Mouse (Mus musculus) retina, postnatal 7 days (tissue): ENCODE measurements around the gene Gm27021.
A peak's percentile ranks its signal among the peaks of the same experiment; 100 is the strongest.

Experiments used
- DNase-seq: peaks from one replicate; pipeline ENCODE4 v3.0.0-alpha.2; 2012; ENCODE audit warnings: low read depth, low spot score

Gene Gm27021

DNA sequence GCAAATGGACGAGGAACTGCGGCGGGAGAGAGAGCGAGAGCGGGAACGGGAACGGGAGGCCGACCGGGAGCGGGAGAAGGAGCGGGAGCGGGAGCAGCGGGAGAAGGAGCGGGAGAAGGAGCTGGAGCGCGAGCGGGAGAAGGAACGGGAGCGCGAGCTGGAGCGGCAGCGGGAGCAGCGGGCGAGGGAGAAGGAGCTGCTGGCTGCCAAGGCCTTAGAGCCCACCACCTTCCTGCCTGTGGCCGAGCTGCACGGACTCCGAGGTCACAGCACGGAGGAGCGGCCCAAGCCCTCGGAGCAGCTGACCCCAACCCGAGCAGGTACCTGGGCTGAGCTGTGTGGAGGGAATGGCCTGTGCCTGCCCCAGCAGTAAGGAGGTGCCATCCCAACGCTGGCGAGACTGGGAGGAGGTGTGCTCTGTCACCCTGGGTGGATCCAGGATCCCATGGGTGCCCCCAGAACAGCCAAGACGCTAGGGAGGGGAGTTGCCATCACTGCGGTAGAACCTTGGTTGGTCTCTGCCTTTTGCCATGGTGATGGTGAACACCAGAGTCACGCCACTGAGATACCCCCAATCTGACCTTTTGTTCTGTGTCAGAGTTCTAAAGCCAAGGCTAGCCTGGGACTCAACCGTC, 99.6 kb downstream of the Gm27021 start:
- no peak for DNase-seq

DNA sequence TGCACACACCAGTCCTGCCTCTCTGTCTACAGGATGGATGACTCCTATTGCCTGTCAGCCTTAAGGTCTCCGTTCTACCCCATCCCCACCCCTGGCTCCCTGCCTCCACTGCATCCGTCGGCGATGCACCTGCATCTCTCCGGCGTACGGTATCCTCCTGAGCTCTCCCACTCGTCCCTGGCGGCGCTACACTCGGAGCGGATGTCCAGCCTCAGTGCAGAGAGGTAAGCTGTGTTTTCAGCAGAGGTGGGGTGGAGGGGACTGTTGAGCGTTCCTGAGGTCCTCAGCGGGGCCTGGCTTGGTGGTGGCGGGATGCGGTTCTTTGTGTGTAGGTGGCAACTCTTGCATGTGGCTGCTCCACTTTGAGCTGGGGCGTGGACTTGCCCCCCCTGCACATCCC, 100.1 kb downstream of the Gm27021 start:
- no peak for DNase-seq

- DNase-seq, result no peak
Measured at GRCm38 (mm10) chr8:120566681-120567080, 101.2 kb downstream of the Gm27021 start.

DNA sequence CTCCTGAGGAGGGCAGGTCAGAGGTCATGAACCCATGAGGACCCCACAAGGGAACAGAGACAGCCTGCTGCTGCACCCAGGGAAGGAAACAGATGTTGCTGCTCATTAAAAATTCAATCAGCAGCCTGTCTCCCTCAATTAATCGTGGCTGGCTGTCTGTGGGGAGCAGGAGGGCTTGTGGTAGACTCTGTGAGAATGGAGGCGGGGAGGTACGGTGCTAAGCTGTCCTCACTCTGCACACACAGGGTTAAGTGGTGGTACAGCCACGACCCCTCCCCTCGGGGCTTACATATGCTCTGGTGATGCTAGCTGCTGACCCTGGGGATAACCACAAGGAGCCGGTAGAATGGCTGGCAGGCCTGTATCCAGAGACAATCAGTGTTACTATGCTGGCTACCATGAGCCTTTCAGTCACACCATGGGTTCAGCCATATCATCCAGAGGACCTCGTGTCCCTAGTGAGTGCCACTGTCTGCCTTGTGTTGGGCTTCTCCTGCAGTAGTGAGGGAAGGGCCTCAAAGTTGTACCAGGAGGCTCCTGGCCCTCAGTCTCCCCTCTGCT, 102.6 kb downstream of the Gm27021 start:
- DNase-seq, result no peak

DNA sequence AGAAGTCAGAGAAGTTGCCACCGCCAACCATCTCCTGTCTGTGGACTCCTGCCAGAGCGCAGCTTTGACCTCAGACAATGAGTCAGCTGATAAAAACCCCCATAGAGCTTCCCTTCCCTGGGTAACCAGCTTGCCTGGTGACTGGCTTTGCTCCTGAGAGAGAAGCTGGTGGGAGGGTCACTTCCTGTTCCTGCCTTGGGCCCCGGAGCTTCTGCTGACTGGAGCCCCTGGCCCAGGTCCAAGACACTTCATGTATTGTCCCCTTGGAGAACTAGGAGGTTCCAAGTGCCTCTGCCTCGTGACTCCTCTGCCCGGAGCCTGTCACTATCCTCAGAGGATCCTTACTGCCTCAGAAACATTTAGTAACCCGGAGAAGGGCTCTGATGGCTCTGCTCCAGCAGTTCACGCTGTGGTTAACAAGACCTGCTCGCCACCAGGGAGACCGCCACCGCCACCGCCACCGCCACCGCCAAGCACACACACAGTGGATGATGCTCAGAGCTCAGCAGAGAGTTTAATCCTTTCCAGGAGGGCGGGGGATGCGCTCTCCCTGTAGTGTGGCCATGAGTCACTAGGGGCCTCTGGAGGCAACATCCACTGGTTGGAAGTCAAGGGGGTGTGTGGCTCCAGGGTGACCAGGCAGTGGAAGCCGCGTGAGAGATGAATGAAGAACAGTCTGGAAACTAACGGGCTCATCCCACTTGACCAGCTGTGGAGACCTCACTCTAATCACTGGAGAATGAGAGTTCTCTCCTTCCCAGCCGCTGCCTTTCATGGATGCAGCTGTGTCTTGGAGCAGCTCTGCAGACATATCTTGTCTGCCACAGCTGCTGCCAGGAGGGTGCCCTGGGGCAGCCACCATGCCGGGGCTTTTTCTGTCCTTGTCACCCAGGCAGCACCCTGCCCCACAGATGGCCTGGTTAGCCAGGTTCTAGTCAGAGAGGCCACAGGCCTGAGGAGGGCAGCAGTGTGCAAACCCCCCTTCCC, 103.7 kb downstream of the Gm27021 start:
- DNase-seq, result peak; percentile 83

- DNase-seq, result no peak
Measured at GRCm38 (mm10) chr8:120563348-120563724, 104.5 kb downstream of the Gm27021 start.

DNA sequence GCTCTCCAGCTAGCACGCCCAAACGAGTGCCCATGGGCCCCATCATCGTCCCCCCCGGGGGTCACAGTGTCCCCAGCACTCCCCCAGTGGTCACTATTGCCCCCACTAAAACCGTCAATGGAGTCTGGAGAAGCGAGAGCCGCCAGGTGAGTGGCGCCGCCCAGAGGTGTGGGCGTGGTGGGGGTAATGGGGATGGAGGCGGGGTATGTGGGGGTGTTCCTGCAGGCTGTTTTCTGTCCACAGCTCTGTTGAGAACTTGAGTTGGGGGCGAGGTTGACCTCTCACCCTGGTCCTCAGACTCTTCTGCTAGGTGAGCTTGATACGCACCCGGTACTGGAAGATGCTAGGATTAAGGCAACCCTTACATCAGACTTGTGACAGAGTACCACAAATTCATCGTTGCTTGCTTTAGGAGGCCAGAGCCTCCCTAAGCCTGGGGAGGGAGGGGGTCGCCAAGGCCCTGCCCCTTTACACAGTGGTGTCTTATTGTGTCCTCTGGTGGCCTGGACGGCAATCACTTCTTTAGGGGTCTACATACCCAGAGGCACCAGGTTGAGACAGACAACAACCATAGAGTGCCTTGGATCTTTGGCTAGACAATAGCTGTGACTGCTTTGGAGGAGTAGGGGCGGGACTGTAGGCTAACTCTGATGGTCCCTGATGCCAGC, 105.1 kb downstream of the Gm27021 start:
- DNase-seq, result no peak

DNA sequence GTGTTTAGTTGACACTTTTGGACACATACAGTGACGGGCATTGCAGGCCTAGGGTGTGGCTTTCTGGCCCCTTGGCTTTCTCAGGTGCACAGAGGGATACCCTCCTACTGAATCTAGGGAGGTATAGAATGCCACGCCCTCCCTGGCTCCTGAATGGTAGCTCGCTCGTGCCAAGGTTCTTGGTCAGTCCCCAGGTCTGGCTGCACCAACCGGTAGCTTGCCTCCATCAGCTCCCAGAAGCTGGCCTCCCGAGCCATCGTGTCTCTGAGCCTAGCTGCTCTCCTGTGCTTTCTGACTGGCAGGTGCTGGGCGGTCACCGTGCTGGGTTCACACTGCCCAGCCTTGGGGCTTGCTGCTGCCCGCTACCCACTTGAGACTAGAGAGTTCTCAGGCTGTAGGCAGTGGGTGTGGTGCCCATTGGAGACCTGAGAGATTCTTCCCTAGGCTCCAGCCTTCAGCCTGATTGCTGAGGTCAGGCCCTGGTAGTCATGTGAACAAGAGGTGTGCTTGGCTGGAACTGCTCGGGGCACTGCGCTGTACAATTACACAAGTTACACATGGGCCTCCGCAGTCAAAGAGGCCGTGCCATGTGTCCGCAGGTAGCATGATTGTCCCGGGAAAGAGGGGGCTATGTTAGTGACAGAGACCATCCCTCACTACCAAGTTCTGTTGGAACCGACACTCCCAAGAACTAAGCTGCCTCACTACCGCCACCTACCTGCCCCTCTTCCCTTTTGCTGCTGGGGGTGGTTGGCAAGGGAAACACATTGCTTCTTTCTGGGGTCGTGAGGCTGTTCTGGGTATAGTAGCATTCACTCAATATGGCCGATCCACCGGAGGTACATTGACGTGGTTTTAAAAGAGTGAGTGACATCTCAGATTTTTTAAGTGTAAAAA, 106.1 kb downstream of the Gm27021 start:
- DNase-seq, result no peak

GRCm38 (mm10) chr8:120560535-120560934, 107.3 kb downstream of the Gm27021 start:
- DNase-seq, result no peak

DNA sequence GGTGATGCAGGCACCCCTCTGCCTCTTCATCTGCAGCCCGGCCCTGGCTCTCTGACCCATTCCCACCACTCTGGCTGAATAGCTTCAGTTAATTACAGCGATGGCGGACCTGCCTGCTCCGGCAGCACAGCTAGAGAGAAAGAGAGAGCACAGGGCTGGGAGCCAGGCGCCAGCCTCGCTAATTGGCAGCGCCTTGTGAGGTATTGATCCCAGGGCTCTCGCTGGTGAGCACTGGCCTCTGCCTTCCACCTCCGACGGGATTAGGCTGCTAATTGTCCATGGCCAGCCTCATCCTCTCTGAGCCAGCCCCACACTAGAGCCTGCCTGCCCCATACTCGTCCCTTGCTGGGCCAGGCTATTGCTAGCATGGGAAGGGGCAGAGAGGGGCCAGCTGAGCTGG, 108.2 kb downstream of the Gm27021 start:
- no peak for DNase-seq
